Mouse (Mus musculus): ENCODE results near the gene Grwd1.
A peak's percentile ranks its signal among the peaks of the same experiment; 100 is the strongest.

The Grwd1 gene

GRCm38 (mm10) chr7:45833924-45834323, 3.2 kb upstream of the Grwd1 start:
- DNase-seq, result no peak

- no peak for DNase-seq
Measured at GRCm38 (mm10) chr7:45833148-45833790, 2.5 kb upstream of the Grwd1 start.

GRCm38 (mm10) chr7:45832428-45832827, 1.7 kb upstream of the Grwd1 start:
- no peak for DNase-seq

GRCm38 (mm10) chr7:45831128-45831525, 383 bp upstream of the Grwd1 start:
- no peak for DNase-seq

- DNase-seq, result no peak
Measured at GRCm38 (mm10) chr7:45826631-45827030, 4.1 kb downstream of the Grwd1 start.

GRCm38 (mm10) chr7:45824598-45824997, 6.1 kb downstream of the Grwd1 start, which contains the start of gene Kcnj14:
Gene Kcnj14 (minus strand): TSS chr7:45824782.
- no peak for DNase-seq

GRCm38 (mm10) chr7:45820913-45821312, 9.8 kb downstream of the Grwd1 start:
- no peak for DNase-seq

GRCm38 (mm10) chr7:45819843-45820242, 10.9 kb downstream of the Grwd1 start:
- no peak for DNase-seq

- DNase-seq, result no peak
Measured at GRCm38 (mm10) chr7:45815984-45816351, 14.8 kb downstream of the Grwd1 start.

- peak in 1 of 2 experiments; percentile 31 for DNase-seq
Measured at GRCm38 (mm10) chr7:45815323-45815983, 15.3 kb downstream of the Grwd1 start.

GRCm38 (mm10) chr7:45814841-45815240, 15.9 kb downstream of the Grwd1 start:
- DNase-seq, result no peak

GRCm38 (mm10) chr7:45813787-45814779, 16.7 kb downstream of the Grwd1 start, which contains the start of gene Cyth2:
Gene Cyth2 (minus strand): TSS chr7:45814581.
- DNase-seq, result peak; percentile 98 to 99

GRCm38 (mm10) chr7:45812921-45813320, 17.8 kb downstream of the Grwd1 start:
- no peak for DNase-seq

GRCm38 (mm10) chr7:45809276-45810075, 21.3 kb downstream of the Grwd1 start:
- no peak for DNase-seq

- DNase-seq, result no peak
Measured at GRCm38 (mm10) chr7:45808471-45808870, 22.3 kb downstream of the Grwd1 start.

- no peak for DNase-seq
Measured at GRCm38 (mm10) chr7:45805941-45806340, 24.8 kb downstream of the Grwd1 start.

GRCm38 (mm10) chr7:45802551-45802950, 28.2 kb downstream of the Grwd1 start:
- DNase-seq, result no peak

GRCm38 (mm10) chr7:45801348-45801747, 29.4 kb downstream of the Grwd1 start:
- peak; percentile 69 to 72 for DNase-seq

- peak in 1 of 2 experiments; percentile 36 for DNase-seq
Measured at GRCm38 (mm10) chr7:45800546-45801204, 30.1 kb downstream of the Grwd1 start.

- no peak for DNase-seq
Measured at GRCm38 (mm10) chr7:45800001-45800400, 30.7 kb downstream of the Grwd1 start.

- DNase-seq, result no peak
Measured at GRCm38 (mm10) chr7:45798931-45799330, 31.8 kb downstream of the Grwd1 start.

- no peak for DNase-seq
Measured at GRCm38 (mm10) chr7:45798511-45798836, 32.3 kb downstream of the Grwd1 start.

All from thymus, adult 18-20 months (tissue).